Mouse (Mus musculus) CD4-positive, CD25-positive, alpha-beta regulatory T cell, adult 4 months (primary cell): ENCODE results near the gene Map6. TPM values are rescaled to one million over a fixed set of nuclear protein-coding genes. Genes with fewer than 3 reads are reported as not detected.

ENCODE experiments used
- ATAC-seq: one replicate; pipeline ENCODE4 v1.8.0; 2017
- polyA plus RNA-seq, 2 experiments: library from polyadenylated mRNA; unstranded; fragments of 100-300 nt; shearing (Covaris generic); gene quantifications; one replicate each; pipeline ENCODE4 v1.2.1; 2017

Map6 gene
- polyA plus RNA-seq, 2 experiments from 2014 or later = 2.4 to 4.5 TPM

GRCm38 (mm10) chr7:99267897-99268505, 754 bp downstream of the Map6 start:
- ATAC-seq = peak; percentile 51

DNA sequence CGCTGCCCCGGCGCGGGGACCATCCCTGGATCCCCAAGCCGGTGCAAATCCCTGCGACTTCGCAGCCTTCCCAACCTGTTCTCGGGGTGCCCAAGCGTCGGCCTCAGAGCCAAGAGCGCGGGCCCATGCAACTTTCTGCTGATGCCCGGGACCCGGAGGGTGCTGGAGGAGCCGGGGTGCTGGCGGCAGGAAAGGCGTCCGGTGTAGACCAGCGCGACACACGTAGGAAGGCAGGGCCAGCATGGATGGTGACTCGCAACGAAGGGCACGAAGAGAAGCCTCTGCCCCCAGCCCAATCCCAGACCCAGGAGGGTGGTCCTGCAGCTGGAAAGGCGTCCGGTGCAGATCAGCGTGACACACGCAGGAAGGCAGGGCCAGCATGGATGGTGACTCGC, 1.3 kb downstream of the Map6 start:
- peak; percentile 35 for ATAC-seq

- ATAC-seq = no peak
Measured at GRCm38 (mm10) chr7:99268951-99269945, 2.0 kb downstream of the Map6 start.

GRCm38 (mm10) chr7:99271630-99272029, 4.4 kb downstream of the Map6 start:
- no peak for ATAC-seq

GRCm38 (mm10) chr7:99275131-99275530, 7.9 kb downstream of the Map6 start:
- ATAC-seq = no peak

- ATAC-seq = no peak
Measured at GRCm38 (mm10) chr7:99276679-99277078, 9.4 kb downstream of the Map6 start.

- ATAC-seq = no peak
Measured at GRCm38 (mm10) chr7:99278309-99278708, 11.1 kb downstream of the Map6 start.

DNA sequence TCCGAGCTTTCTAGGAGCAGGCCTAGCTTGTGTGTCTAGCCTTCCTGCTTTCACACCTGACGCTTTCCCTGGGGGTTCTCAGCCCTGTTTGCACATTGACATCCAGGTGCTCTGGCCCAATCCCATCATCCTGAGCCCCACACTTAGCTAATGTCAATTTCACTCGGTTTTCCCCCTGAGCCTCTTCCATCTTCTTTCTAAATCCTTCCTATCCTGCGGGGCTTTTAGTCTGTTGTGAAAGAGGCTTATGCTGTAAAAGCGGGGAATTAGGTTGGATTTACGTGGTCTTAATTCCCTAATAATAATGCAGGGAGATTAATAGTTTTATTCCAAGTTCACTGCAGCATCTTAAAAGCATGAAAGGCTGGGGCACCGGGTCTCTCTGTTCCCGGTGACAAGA, 12.3 kb downstream of the Map6 start:
- ATAC-seq = no peak

DNA sequence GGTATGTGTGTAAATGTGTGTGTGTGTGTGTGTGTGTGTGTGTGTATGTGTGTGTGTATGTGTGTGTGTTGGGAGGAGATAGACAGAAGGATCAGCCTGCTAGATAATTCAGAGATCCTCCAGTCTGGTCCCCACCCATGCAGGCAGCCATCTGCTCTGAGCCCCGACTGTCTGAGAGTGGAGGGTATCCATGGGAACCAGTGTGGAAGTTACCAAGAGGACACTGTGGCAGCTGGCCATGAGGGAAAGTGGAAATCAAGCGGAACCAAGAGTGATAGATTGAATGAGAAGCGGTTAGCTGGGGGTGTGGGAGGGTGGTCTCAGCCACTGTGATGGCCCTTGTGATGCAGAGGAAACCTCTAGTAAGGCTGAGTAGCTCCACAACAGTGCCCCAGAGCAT, 20.0 kb downstream of the Map6 start:
- no peak for ATAC-seq

DNA sequence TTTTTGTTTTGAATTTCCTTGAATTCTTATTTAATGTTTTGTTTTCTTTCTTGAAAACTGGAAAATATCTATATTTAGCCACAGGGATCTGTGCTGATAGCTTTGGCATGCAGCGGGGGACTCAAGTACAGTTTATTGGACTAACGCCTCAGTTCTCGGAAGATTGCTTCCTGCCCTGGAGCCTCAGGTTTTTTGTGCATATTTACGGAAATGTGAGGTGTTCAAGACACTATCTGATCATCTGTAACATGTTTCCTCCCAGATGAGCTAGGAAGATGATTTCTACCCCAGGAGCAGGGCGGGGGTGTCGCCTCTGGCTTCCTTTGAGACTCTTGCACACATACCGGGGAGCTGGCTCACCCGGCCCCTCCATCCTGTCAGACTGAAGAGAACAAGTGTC, 22.8 kb downstream of the Map6 start:
- peak; percentile 70 for ATAC-seq

- no peak for ATAC-seq
Measured at GRCm38 (mm10) chr7:99290925-99291324, 23.7 kb downstream of the Map6 start.

DNA sequence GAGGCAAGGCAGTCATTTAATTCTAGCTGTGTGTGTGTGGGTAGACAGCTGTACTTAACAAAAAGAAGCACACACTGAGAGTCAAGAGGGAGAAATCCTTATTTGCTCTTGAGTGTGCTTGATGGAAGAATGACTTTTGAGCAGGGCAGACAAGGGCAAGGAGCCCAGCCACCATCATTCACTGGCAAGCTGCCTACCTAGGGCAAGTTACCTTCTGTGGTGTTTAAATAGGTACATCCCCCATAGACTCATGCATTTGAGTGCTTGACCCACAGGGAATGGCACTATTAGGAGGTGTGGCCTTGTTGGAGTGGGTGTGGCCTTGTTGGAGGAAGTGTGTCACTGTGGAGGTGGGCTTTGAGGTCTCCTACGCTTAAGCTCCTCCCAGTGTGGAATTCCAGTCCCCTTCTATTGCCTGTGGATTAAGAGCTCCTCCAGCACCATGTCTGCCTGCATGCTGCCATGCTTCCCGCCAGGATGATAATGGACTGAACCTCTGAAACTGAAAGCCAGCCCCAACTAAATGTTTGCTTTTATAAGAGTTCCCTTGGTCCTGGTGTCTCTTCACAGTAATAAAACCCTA, 27.0 kb downstream of the Map6 start:
- ATAC-seq = no peak

DNA sequence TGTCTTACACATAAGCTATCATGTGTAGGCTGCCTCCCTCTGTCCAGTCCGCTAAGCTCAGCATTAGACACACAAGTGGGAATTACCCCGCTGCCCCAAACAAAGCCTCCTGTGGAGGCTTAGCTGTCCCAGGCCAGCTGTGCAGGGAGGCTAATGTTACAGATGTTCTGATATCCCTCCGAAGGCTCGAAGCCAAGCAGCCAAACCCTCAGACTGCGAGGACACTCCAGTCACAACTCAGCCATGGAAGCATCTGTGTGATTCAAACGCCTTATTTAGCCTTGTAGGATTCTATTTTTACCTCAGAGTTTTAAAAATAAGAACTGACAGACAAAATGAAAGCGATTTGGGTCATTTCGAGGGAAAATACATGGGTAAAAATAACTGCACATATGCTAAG, 27.9 kb downstream of the Map6 start:
- no peak for ATAC-seq

GRCm38 (mm10) chr7:99300650-99301175, 33.5 kb downstream of the Map6 start:
- ATAC-seq = no peak

GRCm38 (mm10) chr7:99304029-99304428, 36.8 kb downstream of the Map6 start:
- no peak for ATAC-seq

DNA sequence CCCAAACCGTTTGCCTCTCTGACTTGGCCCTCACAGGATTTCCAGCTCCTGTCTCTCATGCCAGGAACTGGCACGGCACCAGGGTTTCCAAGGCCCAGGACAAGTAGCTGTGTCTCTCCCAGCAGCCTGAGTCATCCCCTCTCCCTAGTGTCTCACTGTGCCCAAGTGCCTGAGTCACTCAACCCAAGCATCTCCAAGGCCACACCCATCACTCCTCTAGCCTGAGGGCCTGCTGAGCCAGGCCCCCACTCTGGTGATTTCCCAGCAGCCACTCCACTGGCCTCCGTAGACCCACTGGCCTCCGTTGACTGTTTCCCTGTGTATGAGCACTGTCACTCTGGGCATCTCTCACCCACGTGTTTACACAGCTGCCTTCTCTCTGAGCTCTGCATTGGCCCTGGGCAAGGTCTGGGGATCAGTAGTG, 37.7 kb downstream of the Map6 start:
- ATAC-seq = no peak

GRCm38 (mm10) chr7:99305688-99306087, 38.4 kb downstream of the Map6 start:
- no peak for ATAC-seq

GRCm38 (mm10) chr7:99306640-99307039, 39.4 kb downstream of the Map6 start:
- no peak for ATAC-seq

DNA sequence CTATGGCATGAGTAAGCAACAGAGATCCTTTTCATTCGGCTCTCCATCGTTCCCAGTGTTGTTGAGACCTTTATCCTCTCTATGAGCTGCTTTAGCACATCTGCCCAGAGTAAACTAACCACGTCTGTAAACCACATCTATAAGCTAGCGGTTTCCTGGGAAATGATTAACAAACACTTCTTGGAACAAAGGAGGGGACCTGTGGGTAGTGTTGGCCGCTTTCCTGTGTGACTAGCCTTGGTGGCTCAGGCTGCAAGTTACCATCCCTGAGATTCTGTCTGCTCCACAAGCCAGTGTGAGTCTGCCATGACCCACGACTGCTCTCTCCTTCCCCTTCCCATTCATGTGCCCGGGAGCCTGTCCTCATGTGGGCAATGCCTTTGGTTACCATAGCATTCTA, 44.2 kb downstream of the Map6 start:
- peak; percentile 45 for ATAC-seq

- no peak for ATAC-seq
Measured at GRCm38 (mm10) chr7:99312058-99312457, 44.8 kb downstream of the Map6 start.

- ATAC-seq = no peak
Measured at GRCm38 (mm10) chr7:99312671-99313143, 45.5 kb downstream of the Map6 start.

DNA sequence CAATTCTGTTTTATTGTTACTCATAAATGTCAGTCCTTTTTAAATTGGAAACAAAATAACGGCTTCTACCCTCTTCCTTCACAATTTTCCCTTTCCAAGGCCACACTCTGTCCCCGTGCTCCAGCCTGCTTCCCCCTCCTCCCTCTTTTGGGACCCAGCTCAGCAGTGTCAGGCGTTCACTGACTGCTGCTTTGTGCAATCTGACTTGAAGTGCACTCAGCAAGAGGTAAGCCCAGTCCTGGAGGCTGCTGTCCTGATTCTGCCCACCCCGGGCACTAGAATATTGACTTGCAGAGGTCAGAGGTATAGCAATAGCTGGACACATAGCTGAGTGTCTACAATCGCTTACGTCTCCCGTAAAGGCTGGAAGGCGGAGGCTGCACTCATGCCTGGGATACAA, 46.0 kb downstream of the Map6 start:
- no peak for ATAC-seq

DNA sequence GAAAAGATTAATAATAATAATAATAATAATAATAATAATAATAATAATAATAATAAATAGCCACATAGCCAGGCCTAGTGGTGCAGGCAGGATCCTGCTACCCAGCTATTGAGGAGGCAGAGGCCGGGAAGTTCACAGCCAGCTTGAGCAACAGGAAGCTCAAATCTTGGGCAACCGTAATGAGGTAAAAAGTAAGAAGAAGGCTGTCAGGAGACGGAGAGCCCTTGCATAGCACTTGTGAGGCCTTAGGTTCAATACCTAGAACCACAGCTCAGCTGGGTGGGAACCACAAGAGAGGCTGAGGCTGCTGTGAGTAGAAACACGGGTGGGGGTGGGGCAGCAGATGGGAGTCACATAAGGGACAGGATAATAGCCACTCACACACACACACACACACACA, 47.3 kb downstream of the Map6 start:
- ATAC-seq = peak; percentile 41
